Mouse (Mus musculus) midbrain, postnatal 0 days (tissue): Measurements from ENCODE around the gene Crybb1. TPM values are rescaled to one million over a fixed set of nuclear protein-coding genes. Genes with fewer than 3 reads are reported as not detected.
A peak's percentile ranks its signal among the peaks of the same experiment; 100 is the strongest.

Source experiments
- ATAC-seq: fragments of 200-750 bp; cut with Nextera tagmentation; 2 replicates; pipeline ENCODE4 v1.8.0; 2017; ENCODE audit warnings: moderate number of reproducible peaks, mild to moderate bottlenecking, moderate TSS enrichment, moderate library complexity; ENCODE audit not compliant: low FRiP score
- DNase-seq: peaks from one replicate; pipeline ENCODE4 v3.0.0-alpha.2; 2015; ENCODE audit warnings: low spot score
- H3K27ac ChIP-seq: fragments of 300-500 bp; sonication (generic); 2 replicates; pipeline ENCODE4 v1.5.1; 2014; ENCODE audit warnings: low read depth, mild to moderate bottlenecking, low read length, mixed read lengths
- H3K27me3 ChIP-seq: fragments of 300-500 bp; sonication (generic); 2 replicates; pipeline ENCODE4 v1.6.1; 2014; ENCODE audit warnings: low read length, control low read depth, mixed read lengths; ENCODE audit not compliant: insufficient read depth
- H3K36me3 ChIP-seq: fragments of 300-500 bp; sonication (generic); 2 replicates; pipeline ENCODE4 v1.6.1; 2014; ENCODE audit warnings: low read length, control low read depth, mixed read lengths; ENCODE audit not compliant: insufficient read depth
- H3K4me1 ChIP-seq: fragments of 300-500 bp; sonication (generic); 2 replicates; pipeline ENCODE4 v1.6.1; 2014; ENCODE audit warnings: mild to moderate bottlenecking, control low read depth, antibody characterized with exemption, low read length, mixed read lengths; ENCODE audit not compliant: insufficient read depth
- H3K4me2 ChIP-seq: fragments of 300-500 bp; sonication (generic); 2 replicates; pipeline ENCODE4 v1.6.1; 2014; ENCODE audit warnings: low read depth, mild to moderate bottlenecking, low read length, mixed read lengths; ENCODE audit not compliant: poor library complexity, severe bottlenecking
- H3K4me3 ChIP-seq: fragments of 300-500 bp; sonication (generic); 2 replicates; pipeline ENCODE4 v1.5.1; 2014; ENCODE audit warnings: low read depth, mild to moderate bottlenecking, low read length, moderate library complexity
- H3K9ac ChIP-seq: fragments of 300-500 bp; sonication (generic); replicated peaks from 2 replicates; pipeline ENCODE4 v1.6.1; 2014; ENCODE audit warnings: mild to moderate bottlenecking, low read length, moderate library complexity, mixed read lengths; ENCODE audit not compliant: poor library complexity, severe bottlenecking
- H3K9me3 ChIP-seq: fragments of 300-500 bp; sonication (generic); 2 replicates; pipeline ENCODE4 v1.6.1; 2016; ENCODE audit warnings: low read length, control low read depth
- CTCF ChIP-seq: IDR thresholded peaks from 2 replicates; pipeline ENCODE4 v1.5.1; 2016; ENCODE audit warnings: antibody characterized with exemption, mild to moderate bottlenecking
- WGBS: fragments of 180-500 bp; shearing (Covaris S2); extraction: QIAGEN DNeasy Blood & Tissue Kit; methylation state at CpG from one replicate; pipeline ENCODE4 v1.1.7; 2014; 5-methylcytosine and 5-hydroxymethylcytosine counted together
- polyA plus RNA-seq: library from polyadenylated mRNA; unstranded; fragments of >200 nt; fragmentation: Nextera tagmentation; extraction: Ambion mirVana; gene quantifications from 2 replicates; pipeline ENCODE4 v1.2.1, GENCODE M21; 2015
- total RNA-seq: library from RNA; depleted of rRNA; stranded (reverse); fragments of >200 nt; gene quantifications from 2 replicates; pipeline ENCODE4 v1.2.3, GENCODE M21; 2014; rRNA removed

The Crybb1 gene
- total RNA-seq (7.2 and 11.5 TPM in 2 replicates), polyA plus RNA-seq (13.1 and 13.2 TPM in 2 replicates)

DNA sequence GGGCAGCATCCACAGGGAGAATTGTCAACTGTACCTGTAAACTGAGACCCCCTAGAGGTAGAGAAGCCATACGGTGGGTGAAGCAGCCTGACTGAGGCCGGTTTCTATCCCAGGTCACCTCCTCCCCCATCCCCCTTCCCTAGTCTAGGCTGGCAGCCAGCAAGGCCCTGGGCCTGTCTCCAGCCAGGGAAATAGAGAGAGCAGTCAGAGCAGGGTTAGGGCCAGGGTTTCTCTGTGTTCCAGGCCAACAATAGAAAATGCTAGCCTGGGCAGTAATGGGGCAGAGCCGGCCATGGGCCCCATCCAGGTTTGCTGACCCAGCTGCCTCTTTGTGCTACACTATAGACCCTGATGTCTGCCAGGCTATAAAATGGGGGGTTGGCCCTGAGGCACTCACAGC is at the start of gene Crybb1:
Crybb1 (plus strand) TSS at position 390 of the 400 bp plus-strand sequence.
- peak; percentile 39 for DNase-seq
- Histone ChIP-seq H3K4me3 (no peak within 1 kb of the TSS), H3K27me3 (no peaks in the 10 kb centered on the region), H3K4me1 (no peaks in the 10 kb centered on the region), H3K4me2 (no peak within 1 kb of the TSS), H3K27ac (peak within 1 kb of the TSS; percentile 18; the same call in 1 of the 2 replicates), H3K9me3 (no peaks in the 10 kb centered on the region), H3K36me3 (no peaks in the 10 kb centered on the region), H3K9ac (no peak within 1 kb of the TSS)
- no peak for TF ChIP-seq CTCF
- no peak for ATAC-seq
- 52% methylated on average over 3 of the region's 3 CpGs for WGBS

DNA sequence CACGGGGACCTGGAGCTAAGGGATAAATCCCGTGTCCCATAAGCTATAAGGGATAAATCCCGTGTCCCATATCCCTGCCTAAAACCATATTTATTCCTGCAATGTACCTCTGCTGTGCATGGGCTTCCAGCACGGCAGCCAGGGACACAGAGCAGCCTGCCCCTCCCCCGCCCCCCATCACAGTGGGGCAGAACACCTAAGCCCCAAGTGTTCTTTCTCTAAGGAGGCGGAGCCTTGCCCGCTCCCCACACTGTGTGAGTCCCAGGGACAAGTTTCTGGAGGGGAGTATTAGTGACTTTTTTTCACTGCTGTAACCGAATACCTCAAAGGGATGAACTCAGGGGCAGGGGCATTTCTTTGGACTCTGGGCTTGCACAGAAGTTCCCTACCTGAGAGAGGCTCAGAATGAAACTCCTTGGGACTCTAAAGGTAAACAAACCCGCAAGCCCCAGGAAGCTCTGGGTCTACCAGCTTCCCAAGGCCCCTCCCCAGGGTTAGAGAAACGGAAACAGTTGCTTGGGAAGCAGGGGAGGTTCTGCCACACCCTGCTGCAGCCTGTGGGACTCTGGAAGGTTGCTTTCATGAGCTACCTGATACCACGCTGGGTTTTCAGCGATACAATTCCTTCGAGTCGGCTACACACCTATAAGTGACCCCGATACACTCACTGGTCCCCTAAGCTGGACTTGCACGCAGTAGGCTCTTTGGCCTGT is 48.9 kb upstream of the Crybb1 start:
- H3K9ac ChIP-seq: no peak overlapping the region
- H3K27ac ChIP-seq: no peak overlapping the region
- DNase-seq: no peak
- no peaks in the 10 kb centered on the region for H3K27me3 ChIP-seq
- no peak for ATAC-seq
- no peaks in the 10 kb centered on the region for H3K4me1 ChIP-seq
- no peak for TF ChIP-seq CTCF
- 31% methylated on average over 16 of the region's 16 CpGs for WGBS
- no peak overlapping the region for H3K4me3 ChIP-seq
- no peaks in the 10 kb centered on the region for H3K36me3 ChIP-seq
- H3K9me3 ChIP-seq: no peaks in the 10 kb centered on the region
- no peak overlapping the region for H3K4me2 ChIP-seq

DNA sequence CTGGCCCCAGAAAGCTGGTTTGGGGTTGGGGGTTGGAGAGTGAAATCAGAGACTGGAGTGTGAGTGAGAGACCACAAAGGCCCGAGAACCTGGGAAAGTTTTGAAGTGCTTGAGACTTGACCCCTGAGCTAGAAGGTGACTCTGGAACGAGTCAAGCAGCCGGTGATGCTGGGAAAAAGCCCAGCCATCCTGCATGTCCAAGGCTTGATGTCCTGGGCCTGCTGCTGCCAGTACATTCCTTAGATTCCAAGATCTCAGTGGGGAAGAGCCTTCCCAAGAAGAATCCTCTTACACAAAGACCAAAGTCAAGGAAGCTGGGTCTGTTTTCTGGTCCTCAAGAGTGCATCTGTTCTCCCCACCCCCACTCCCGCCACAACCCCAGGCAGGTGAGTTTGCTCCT is 47.3 kb upstream of the Crybb1 start:
- no peak for ATAC-seq
- H3K36me3 ChIP-seq: no peaks in the 10 kb centered on the region
- H3K9me3 ChIP-seq: no peaks in the 10 kb centered on the region
- H3K27ac ChIP-seq: no peak overlapping the region
- WGBS: 45% methylated on average over 4 of the region's 4 CpGs
- no peak for TF ChIP-seq CTCF
- no peaks in the 10 kb centered on the region for H3K27me3 ChIP-seq
- no peak overlapping the region for H3K9ac ChIP-seq
- H3K4me2 ChIP-seq: no peak overlapping the region
- no peak for DNase-seq
- H3K4me1 ChIP-seq: peaks cover 7% of the 10 kb centered on the region; the same call in 1 of the 2 replicates
- H3K4me3 ChIP-seq: no peak overlapping the region

DNA sequence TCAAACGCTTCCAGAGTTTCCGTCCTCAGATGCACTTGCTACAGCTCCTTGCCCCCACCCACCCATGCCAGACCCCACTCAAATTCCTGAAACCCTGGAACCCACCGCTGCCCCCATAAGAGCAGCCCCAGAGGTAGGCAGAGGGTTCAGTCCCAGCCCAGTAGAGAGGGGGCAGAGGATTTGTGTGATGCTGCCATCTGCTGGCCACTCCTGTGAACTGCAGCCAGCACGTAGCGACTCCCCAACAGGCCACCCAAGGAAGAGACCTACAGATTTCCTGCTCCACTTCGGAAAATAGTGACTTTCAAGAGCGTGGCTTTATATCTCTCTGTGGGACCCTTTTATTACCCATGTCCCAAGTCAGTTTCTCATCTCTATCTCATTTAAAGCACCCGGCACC is 45.5 kb upstream of the Crybb1 start:
- Histone ChIP-seq H3K9me3 (no peaks in the 10 kb centered on the region), H3K27ac (no peak overlapping the region), H3K36me3 (no peaks in the 10 kb centered on the region), H3K27me3 (no peaks in the 10 kb centered on the region), H3K4me2 (no peak overlapping the region), H3K9ac (no peak overlapping the region), H3K4me3 (no peak overlapping the region), H3K4me1 (peaks cover 18% of the 10 kb centered on the region)
- 24% methylated on average over 8 of the region's 8 CpGs for WGBS
- TF ChIP-seq CTCF: peak; percentile 98
- ATAC-seq: peak; percentile 25
- peak; percentile 71 for DNase-seq

DNA sequence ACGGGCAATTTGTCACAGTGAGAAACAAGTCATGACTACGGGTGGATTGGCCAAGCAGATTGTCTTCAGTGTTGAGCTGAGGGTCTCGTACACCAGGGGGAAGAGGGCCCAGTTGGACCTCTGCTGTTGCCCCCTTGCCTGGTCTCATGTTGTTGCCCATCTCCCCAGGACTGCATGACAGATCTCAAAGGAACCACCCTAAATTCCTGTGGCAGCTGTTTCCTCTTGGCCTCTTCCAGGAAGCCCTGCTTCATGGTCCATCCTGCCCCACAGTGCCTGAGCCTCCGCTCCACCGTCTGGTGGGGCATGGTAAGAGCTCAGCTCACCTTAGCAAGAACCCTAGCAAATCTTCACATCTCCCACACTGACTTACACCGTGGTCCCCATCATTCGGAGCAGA is 43.7 kb upstream of the Crybb1 start:
- Histone ChIP-seq H3K27me3 (no peaks in the 10 kb centered on the region), H3K9me3 (no peaks in the 10 kb centered on the region), H3K9ac (no peak overlapping the region), H3K4me3 (no peak overlapping the region), H3K27ac (no peak overlapping the region), H3K4me1 (peaks cover 27% of the 10 kb centered on the region), H3K36me3 (no peaks in the 10 kb centered on the region), H3K4me2 (no peak overlapping the region)
- TF ChIP-seq CTCF: no peak
- WGBS: 88% methylated on average over 7 of the region's 7 CpGs
- ATAC-seq: no peak
- DNase-seq: no peak

DNA sequence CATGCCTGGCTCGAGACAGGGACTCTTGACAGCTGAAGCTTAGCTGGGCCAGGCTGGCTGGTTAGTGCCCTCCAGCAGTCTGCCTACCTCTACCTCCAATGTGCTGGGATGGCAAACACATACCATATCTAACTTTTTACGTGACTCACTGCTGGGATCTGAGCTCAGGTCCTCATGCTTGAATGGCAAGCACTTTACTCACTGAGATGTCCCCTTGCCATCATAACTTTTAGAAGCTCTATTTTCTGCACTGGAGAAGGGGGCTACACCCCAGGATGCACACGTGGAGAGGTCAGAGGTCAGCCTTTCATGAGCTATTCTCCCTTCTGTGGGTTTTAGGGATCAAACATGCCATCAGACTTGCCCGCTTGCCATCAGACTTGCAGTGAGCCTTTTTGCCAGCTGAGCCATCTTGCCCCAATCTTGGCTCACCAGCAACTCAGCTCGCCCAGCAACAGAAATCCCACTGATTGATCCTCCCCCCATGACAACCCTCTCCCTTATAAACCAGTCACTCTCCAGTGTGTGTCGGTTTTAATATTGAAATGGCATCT is 42.8 kb upstream of the Crybb1 start:
- H3K9me3 ChIP-seq: no peaks in the 10 kb centered on the region
- H3K4me2 ChIP-seq: 0 out of 2 replicates have a peak overlapping the region, but pooled peaks have one; percentile 12
- peaks cover 27% of the 10 kb centered on the region for H3K4me1 ChIP-seq
- no peaks in the 10 kb centered on the region for H3K36me3 ChIP-seq
- peak overlapping the region; percentile 83; the same call in 1 of the 2 replicates for H3K27ac ChIP-seq
- no peaks in the 10 kb centered on the region for H3K27me3 ChIP-seq
- WGBS: 39% methylated on average over 6 of the region's 6 CpGs
- H3K4me3 ChIP-seq: no peak overlapping the region
- DNase-seq: no peak
- no peak for ATAC-seq
- TF ChIP-seq CTCF: no peak
- no peak overlapping the region for H3K9ac ChIP-seq
